Mouse (Mus musculus) urinary bladder, postnatal 36 days (tissue): ENCODE results near the gene Bcl11a.

ENCODE experiments used
- DNase-seq, 2 experiments: peaks; one replicate each; pipeline ENCODE4 v3.0.0; 2022; ENCODE audit warnings: low spot score in 2 of 2, mixed read lengths in 1 of 2

Gene Bcl11a

DNA sequence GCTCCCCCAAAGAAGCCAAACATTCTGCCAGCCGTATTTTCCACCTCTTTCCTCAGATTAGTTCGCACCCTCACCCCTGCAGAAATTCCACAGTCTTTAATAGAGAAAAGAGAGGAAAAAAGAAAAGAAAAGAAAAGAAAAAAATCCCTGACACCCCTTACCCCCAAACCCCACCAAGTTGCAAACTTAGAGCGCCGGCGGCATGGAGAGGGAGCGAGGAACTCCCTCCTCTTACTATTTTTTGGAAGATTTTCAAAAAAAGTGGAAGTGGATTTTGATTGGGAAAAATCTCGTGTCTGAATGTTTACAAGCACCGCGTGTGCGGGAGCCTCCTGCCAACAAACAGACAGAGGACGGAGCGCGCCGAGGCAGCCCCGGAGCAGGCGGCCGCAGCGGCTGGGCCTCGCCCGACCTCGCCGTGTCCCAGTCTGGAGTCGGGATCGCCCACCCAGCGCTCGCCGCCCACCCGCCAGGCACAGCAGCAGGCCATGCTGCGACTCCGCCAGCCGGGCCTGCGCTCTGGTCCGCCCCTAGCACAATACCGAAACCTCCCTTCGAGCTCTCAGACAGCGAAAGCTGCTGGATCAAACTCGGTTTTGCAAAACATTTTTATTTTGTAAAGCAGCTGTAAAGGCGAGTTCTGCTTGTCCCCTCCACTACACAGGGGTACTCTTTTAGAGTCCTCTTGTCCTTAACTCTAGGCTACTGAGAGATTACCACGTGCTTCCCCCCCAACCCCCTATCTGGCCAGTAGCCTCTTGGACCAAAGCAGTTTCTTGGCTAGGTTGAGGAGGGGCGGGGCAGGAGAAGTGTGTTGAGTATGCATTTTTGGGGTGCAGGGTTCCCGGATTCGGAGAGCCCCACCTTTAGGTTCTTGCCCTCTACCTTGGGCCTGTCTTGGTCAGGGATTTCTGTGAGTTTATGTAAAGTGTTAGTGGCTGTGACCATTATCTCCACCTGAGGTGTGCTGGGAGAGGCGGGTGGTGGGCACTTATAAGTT, 1.8 kb downstream of the Bcl11a start:
- DNase-seq = peak; percentile 20 to 34

DNA sequence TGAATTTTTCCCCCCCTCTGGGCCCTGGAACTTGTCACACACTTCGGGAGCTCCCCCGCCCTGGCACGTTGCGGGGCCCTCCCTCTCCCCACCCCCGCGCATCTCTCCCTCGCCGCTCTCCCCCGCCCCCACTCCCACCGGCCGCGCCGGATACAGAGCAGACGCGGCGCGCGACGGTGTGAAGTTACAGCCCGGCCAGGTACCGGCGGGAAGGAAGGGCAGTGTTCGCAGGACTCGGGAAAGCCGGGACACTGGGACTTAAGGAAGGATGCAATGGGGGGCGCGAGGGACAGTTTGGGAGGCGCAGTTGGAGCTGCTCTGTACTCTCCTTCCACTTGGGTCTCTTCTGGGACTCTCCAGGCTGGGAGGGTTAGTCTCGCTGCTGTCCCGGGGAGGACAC, 2.7 kb downstream of the Bcl11a start:
- no peak for DNase-seq

DNA sequence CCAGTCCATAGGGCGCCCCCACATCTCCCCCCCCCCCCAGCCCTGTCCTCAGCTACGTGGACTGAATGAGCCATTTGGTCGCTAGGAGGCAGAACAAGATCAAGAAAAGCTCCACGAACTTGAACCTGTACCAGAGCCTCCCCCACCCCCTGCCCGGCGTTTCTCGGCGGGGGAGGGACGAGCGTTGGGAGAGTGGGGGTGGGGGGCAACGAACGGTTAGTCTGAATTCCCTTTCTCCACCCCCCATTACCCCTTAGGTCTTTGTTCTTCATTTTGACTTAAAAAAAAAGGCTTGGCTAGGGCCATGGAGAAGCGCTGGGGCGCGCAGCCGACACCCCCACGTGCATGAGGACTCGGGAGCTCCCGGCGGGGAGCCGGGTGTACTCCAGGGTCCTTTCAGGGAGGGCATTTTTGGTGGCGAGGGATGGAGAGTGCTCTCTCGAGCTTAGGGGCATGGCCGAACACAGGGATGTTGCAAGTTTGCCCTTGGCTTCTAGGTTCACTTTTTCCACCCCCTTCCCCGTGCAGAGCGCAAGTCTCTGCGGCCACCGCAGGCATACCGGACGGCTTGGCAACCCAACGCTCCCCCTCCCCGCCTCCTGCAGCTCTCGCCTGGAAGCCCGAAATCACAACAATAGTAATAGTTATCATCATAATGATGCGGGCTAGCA, 3.3 kb downstream of the Bcl11a start:
- peak in 1 of 2 experiments; percentile 24 for DNase-seq

DNA sequence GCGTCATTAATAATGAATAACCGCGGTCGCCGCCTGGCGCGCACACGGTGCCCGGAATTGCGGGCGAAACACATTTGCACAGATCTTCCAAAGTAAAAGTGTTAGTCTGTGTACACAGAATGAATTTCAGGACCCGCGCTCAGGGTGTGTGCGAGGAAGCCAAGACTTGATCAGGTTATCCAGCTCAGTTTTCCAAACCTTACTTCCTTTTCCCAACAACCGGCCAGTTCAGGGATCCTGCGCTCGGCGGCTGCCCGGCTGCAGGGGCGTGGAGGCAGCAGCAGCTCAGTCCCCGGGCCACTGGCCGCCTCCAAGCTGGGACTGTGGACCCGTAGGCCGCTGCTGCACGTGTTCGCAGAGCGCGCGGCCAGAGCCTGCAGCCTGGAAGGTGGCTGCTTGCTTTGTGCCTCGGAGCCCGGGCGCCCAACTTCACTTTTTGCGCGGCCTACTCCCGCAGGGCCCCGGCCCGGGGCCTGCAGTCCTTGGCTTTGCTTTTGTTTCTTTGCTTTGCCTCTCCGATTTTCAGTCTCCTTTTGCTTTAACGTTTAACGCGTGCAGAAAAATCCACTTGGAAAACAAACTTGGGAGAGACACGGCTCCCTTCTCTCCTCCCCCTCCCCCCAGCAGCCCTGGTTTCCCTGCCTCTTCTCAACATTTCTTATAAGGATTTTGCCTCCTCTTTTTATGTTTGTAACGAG, 4.0 kb downstream of the Bcl11a start:
- DNase-seq = peak in 1 of 2 experiments; percentile 15

DNA sequence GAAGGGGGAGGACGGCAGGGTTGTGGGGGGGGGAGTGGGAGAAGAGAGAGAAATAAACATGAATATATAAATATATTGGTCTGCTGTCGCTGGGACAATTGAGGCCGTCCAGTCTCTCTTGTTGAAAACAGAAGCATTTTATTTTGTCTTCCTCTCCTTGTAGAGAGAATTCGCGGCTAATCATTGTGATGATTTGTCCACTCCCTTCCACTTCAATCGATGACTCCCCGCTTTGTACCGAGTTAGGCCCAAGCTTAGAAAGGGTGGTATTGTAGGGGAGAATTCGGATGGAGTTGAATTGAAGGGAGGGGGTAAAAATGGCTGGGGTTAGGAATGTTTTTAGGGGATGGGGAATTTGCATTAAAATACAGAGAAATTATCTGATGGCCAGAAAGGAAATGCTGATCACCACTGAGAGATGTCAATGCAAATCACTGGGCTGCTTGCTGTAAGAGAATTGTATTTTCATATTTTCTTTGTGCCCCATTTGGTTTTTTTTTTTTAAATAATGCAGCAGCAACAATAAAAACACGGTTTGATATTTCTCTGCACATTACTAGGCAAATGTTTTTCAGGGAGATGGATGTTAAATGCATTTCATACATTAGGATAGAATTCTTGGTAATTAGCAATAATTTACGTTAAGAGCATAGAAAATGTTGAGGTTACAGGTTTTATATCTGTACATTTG, 4.7 kb downstream of the Bcl11a start:
- DNase-seq = no peak

DNA sequence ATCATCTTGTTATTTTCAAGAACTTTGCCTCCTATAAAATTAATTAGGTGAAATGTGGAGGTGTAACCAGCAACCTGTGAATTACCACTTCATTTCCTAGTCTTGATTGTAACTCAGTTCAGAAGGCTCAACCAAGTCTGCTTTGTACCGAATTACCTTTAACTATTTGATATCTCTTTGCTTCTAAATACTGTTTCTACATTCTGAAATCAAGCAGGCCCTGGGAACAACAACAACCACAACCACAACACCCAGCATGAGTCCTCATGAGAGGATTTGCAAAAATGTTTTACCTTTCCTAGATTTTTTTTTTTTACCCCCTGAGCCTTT, 5.2 kb downstream of the Bcl11a start:
- no peak for DNase-seq

DNA sequence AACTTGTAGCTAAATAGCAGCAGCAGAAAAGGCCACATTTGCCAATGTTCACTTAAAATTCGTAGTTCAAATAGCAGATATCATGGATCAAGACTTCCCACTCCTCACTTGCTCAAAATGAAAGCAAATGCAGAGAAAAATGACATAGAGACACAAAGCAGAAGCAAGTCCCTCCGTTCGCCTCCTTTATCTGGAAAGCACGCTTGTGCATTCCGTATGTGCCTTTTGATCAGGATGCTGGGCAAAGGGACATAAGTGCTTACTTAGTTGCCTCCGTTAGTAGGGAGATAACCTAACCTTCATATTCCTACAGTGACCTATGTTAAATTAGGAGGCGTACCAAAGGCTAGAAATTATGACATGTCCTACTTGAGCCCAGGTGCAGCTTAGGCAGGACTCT, 5.6 kb downstream of the Bcl11a start:
- DNase-seq = no peak

DNA sequence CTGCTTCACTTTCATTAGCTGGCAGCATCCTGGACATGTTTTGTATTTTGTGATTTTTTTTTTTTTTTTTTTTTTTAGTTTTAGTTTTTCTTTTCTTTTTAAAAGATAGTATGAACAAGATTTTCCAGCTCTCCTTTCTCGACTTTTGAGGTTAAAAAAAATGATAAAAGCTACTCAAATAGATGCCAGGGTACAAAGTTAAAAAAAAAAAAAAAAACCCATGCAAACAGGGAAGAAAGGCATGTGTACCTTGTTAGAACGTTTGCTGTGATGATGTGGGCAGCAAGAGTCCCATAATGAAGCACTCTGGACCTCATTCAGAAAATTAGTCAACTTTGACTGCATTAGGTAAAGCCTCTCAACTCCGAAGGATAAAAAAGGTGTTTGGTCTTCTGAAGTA, 6.2 kb downstream of the Bcl11a start:
- no peak for DNase-seq

DNA sequence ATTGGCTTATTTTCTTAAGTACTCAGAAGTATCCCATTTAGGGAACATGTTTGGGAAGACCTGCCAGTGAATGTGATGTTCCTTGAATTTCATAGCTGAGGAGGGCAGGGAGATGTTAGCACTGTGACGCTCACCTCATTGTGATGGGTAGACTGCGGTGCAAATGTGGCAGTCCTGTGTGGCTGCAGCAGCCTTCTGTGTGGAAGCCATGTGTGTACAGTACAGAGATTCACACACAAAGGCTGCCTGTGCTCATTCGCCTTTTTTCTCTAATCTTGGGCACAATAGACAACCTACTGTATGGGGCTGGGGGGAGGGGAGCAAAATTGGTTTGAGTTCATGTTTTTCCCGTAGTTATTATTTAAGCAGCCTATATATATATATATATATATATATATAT, 6.7 kb downstream of the Bcl11a start:
- DNase-seq = no peak

DNA sequence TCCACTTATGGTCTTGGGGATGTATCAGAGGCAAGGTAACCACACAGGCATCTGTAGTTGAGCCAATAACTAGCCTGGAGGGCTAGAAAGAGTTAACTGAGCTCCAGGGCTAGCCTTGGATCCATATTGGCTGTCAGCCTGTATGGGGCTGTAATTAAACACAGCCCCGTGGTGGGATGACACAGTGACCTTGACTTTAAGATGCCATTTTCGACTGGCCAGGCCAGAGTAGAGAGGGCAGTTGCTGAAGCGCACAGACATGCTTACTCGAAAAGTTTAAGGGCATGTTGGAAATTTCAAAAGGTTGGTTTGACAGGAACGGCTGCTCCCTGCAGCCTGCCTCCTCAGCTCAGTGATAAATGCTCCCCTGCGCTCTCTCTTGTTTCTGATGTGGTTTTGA, 8.1 kb downstream of the Bcl11a start:
- DNase-seq = no peak

DNA sequence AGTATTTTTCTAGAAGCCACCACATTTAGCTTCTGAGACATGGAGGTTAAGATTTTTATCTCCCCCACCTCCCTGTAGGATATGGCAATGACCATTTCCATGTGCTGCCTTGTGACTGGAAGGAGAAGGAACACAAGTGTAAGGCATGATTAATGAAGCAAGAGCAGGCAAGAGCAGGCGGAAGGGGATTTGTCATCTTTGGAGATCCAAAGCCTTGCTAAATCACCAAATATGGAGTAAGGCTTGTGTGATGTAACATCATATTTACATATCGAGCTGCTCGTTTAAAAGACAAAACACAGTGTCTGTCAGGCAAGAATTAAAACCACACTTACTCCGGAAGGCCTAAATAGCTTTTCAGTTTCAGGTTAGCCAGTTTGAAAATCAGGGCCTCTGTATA, 9.2 kb downstream of the Bcl11a start:
- no peak for DNase-seq

DNA sequence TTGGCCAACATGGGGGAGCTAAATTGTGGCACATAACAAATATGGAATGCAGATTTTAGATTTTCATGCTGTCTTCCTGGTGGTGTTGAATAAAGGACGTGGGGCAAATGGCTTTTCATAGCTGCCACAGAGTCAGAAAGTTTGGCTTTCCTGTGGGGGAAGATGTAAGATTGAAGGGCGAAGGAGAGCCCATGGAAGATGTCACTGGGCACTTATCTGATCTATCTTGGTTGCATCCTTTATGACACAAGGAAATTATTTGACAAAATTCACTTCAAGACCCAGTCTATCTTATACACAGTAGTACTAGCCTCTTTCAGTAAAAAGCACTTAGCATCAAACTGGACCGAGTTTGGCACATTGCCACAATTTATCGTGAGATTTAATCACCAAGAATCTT, 12.6 kb downstream of the Bcl11a start:
- DNase-seq = no peak

DNA sequence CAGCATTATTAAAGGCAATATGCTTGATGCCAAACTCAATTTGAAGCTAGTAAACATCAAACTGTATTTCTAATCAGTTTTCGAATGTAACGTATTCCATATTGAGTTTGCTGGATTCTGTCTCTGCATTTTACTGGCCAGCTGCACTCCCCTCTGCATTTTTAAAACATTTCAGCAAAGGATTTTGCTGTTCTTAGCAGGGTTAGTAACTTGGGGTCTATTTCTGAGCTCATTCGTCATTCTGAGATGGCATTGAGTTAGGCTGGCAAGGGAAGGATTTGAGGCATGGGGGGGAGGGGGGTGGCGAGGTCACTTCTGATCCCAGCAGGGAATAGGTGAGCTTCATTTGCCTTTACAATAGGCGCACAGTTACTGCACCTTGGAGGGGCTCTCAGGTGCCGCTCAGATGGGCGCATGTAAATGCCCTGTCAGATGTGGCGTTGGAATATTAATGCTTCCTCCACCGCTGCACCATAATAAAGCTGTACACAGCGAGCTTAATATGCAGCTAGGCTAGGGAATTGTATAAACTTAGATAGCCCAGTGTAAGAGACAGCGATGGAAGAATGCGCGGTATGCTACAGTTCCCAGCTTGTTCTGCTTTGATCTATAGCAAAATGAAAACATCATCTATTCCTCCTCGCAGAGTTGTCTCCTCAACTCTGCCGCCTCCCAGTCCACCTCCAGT, 13.7 kb downstream of the Bcl11a start:
- no peak for DNase-seq

DNA sequence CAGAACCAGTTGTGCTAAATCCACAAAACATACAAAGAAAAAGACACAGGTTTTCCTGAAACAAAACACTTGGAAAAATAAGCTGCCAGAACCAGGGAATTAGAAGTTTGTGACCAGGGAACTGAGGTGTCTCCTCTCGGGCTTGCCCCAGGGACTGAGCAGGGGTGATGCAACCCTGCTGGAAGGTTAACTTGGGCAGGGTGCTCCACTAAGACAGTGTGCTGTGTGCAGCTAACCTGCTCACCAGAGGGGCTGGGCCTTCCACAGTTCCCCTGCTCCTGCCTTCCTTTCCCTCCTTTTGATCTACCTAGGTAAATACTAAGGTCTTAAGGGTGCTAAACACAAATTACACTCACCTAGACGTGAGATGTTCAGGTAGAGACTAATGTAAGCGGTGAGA, 14.8 kb downstream of the Bcl11a start:
- DNase-seq = no peak

DNA sequence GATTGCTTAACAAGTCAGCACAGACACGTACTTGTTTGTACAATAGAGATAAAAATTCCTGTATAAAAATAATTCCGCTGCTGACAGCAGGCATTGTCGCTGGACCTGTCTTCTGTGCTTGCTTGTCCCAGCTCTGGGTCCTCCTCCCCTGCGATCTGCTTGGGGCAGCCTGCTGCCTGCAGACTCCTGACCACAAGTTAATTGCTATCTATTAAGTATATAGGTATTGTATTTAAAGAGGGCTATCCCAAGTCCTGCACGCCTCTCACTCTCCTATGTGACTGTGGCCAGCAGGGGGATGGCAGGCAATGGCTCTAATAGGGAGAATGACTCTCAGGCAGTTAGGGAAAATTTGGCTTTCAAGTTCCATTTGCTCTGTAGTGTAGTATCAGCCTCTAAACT, 16.2 kb downstream of the Bcl11a start:
- no peak for DNase-seq

DNA sequence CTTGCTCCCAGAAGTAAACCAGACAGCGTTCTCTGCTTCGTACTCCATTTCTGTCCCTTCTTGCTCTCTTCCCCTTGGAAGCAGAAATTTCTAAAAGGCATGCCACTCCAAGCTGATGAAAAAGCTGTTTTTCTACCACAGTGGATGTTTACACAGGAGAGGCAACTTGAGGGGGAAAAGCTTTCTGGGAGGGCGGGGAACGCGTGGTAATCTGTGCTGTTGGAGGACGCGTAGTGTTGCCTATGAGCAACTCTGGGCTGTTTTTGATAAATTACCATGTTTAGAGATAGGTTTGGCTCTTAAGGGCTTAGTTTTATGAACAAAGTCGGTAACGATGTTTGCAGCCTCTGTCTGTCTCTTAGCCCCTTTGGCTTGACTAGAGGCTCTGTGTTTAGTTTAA, 17.4 kb downstream of the Bcl11a start:
- no peak for DNase-seq

DNA sequence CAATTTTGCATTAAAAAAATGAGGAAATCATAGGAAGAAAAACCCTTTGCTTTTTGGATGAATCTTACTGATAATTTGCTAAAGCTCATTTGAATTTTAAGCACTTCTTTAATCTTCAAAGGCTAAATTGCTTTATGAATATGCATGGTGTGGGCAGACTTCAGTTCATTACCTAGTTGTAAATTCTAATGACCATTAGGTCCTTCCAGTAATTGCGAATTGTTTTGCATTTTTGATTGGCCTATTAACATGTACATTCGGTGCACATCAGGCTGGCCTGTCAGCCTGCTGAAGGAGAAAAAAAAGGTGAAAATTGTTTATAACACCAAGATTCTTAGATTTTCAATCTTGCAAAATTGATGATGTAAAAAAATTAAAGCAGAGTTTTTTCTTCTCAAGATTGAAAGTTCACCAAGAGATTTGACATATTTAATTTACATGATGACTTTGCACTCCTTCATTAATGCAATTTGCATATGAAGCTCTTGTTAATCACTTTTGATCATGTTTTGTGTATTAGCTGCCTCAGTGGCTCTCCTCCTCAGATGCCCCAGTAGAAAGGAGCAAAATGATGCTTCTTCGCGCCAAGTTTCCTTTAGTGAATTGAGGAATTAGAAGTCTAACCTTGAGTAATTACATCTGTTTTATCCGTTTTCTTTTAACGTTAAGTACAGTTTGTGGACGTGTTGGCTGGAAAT, 17.9 kb downstream of the Bcl11a start:
- no peak for DNase-seq

DNA sequence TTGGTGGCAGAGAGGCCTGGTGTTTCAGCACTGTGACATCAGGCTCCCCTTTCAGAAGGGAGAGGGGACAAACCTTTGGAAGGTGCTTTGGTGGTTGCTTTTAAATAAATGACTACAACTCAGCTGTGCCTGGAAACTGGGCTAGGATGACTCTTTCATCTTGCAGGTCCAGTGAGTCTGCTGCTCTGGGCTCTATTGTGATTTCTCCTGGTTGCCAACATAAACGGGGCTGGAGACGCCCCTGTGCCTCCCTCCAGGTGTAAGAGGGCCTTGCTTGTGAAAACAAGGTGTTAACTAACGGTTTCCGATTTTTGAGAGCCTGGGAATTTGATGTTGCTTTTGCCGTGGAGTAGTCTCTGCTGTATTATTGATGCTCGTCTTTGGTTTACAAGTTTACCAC, 18.6 kb downstream of the Bcl11a start:
- no peak for DNase-seq

DNA sequence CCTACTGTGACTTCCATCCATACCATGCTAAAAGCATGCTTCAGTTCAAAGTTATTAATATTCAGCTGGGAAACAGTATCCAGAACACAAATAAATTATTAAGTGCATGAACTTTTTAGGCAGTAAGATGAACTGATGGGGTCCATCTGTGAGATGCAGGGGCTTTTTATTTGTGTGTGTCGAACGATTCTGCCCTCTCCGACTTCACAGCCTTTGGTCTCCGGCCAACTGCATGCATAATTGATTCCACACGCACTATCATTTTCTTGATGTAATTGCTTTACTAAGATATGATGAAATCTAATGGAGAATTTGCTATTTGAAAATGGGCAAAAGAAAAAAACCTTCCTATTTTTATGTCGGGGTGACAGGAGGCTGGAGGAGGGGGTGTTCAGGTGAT, 19.2 kb downstream of the Bcl11a start:
- DNase-seq = no peak

DNA sequence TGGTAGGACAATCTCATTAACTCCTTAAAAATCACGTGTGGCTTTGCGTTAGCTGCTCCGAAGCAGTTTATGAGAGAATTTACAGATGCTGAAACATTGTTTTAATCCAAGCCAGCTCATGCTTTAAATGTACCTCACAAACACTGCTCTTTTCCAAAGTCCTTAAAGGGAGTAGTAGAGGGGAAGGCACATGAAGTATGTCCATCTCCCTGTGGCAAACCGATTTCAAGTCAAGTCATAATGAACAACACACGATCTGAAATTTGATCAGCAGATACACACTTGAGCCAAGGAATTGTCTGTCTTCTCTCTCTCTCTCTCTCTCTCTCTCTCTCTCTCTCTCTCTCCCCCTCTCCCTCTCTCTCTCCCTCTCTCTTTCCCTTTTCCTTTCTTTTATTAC, 20.2 kb downstream of the Bcl11a start:
- no peak for DNase-seq

DNA sequence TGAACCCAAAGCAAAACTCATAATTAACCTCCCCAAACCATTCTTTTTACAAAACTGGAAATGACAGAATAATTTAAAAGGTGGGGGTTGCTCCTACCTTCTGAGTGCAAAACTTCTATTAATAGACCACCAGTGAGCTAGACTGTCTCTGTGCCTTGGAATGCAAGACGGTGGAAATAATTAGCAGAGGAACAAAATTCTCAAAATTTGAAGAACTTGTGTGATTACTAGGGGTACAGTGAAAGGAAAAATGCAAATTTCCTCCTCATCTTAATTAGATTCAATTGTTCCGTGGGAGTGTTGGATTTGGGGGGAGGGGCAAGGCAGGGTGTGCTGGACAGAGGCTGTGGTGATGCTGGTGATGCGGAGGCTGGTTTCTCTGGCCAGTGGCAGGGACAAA, 20.8 kb downstream of the Bcl11a start:
- DNase-seq = no peak
